Mouse (Mus musculus): ENCODE measurements around the gene Gfod2. TPM values are rescaled to one million over a fixed set of nuclear protein-coding genes. Genes with fewer than 3 reads are reported as not detected.
A peak's percentile ranks its signal among the peaks of the same experiment; 100 is the strongest.

Gfod2 gene
- total and polyA plus RNA-seq, 3 experiments, result 7.0 to 8.3 TPM; not detected in 1

- Histone ChIP-seq H3K9ac (ENCODE audit: control insufficient read depth, low read depth, low read length, poor library complexity, severe bottlenecking) (peak within 1 kb of the TSS; percentile 90), H3K27me3 (ENCODE audit: control insufficient read depth in 1 of 2, insufficient read depth in 2 of 2, low read length in 2 of 2) (no peaks in the 10 kb centered on the region), H3K4me1 (ENCODE audit: control insufficient read depth in 1 of 2, insufficient read depth in 2 of 2, low read length in 2 of 2) (peaks cover 5 to 13% of the 10 kb centered on the region in 2 experiments; a peak in 3 of 4 replicates), H3K9me3 (replicated peaks; ENCODE audit: insufficient read depth, low read length) (no peaks in the 10 kb centered on the region), H3K27ac (ENCODE audit: control insufficient read depth, low read depth, low read length) (peak within 1 kb of the TSS; percentile 11), H3K79me2 (ENCODE audit: control insufficient read depth, insufficient read depth, low read length, poor library complexity) (peaks cover 14% of the 10 kb centered on the region), H3K36me3 (ENCODE audit: control insufficient read depth in 1 of 2, insufficient read depth in 2 of 2, low read length in 2 of 2) (peaks cover 0 to 11% of the 10 kb centered on the region in 2 experiments; a peak in 2 of 4 replicates), H3K4me3 (ENCODE audit: control insufficient read depth in 1 of 2, insufficient read depth in 1 of 2, low read depth in 2 of 2, low read length in 2 of 2) (peak within 1 kb of the TSS; percentile 68 to 93)
- DNase-seq (ENCODE audit: low read depth, low spot score), result peak; percentile 94
- TF ChIP-seq MAZ (IDR thresholded peaks at IDR 0.05; ENCODE audit: low read depth, low read length) (no peak), GABPA (IDR thresholded peaks at IDR 0.05; ENCODE audit: low read depth, low read length) (no peak), HCFC1 (IDR thresholded peaks at IDR 0.05; ENCODE audit: low read depth, low read length) (peak; percentile 99), ELF1 (IDR thresholded peaks at IDR 0.05; ENCODE audit: low read depth, low read length) (peak; percentile 79), RAD21 (IDR thresholded peaks at IDR 0.05; ENCODE audit: low read depth, low read length) (no peak), RCOR1 (IDR thresholded peaks at IDR 0.05; ENCODE audit: low read depth, low read length) (no peak), SIN3A (IDR thresholded peaks at IDR 0.05; ENCODE audit: low read length) (peak; percentile 99), POLR2AphosphoS2 (IDR thresholded peaks at IDR 0.05; ENCODE audit: low read length) (no peak), MAX (IDR thresholded peaks at IDR 0.05; ENCODE audit: low read length) (peak; percentile 46; the same call in 1 of the 2 replicates), MYC (IDR thresholded peaks at IDR 0.05; ENCODE audit: low read depth, low read length) (no peak), NRF1 (IDR thresholded peaks at IDR 0.05; ENCODE audit: insufficient read depth, low read depth, low read length, poor library complexity, severe bottlenecking) (peak; percentile 20; the same call in 1 of the 2 replicates), MYB (IDR thresholded peaks at IDR 0.05; ENCODE audit: low read depth, low read length) (peak; percentile 43; the same call in 1 of the 2 replicates), CHD2 (IDR thresholded peaks at IDR 0.05; ENCODE audit: low read length) (peak; percentile 91), ZNF384 (IDR thresholded peaks at IDR 0.05; ENCODE audit: low read depth, low read length) (no peak), ETS1 (IDR thresholded peaks at IDR 0.05; ENCODE audit: low read depth, low read length) (0 out of 2 replicates have a peak, but pooled peaks have one; percentile 6), USF1 (IDR thresholded peaks at IDR 0.05; ENCODE audit: low read depth, low read length) (peak; percentile 69), JUND (IDR thresholded peaks at IDR 0.05; ENCODE audit: low read depth, low read length) (no peak), TAL1 (IDR thresholded peaks at IDR 0.05; ENCODE audit: low read length) (no peak), POLR2AphosphoS5 (IDR thresholded peaks at IDR 0.05; ENCODE audit: borderline replicate concordance, low read depth, low read length) (no peak), CTCF (IDR thresholded peaks at IDR 0.05 in 2 of 3, conservative IDR thresholded peaks at IDR 0.05 in 1 of 3; ENCODE audit: control insufficient read depth in 1 of 3, insufficient read depth in 1 of 3, low read depth in 2 of 3, low read length in 3 of 3, poor library complexity in 1 of 3, severe bottlenecking in 1 of 3) (no peak), POLR2A (IDR thresholded peaks at IDR 0.05; ENCODE audit: control insufficient read depth in 1 of 2, insufficient read depth in 1 of 2, low read depth in 1 of 2, low read length in 2 of 2, poor library complexity in 1 of 2) (peak; percentile 61 to 62; a peak in 3 of 4 replicates), UBTF (IDR thresholded peaks at IDR 0.05; ENCODE audit: borderline replicate concordance, insufficient read depth, low read depth, low read length) (no peak), ZC3H11A (IDR thresholded peaks at IDR 0.05; ENCODE audit: low read depth, low read length) (no peak), USF2 (IDR thresholded peaks at IDR 0.05; ENCODE audit: borderline replicate concordance in 1 of 2, insufficient read depth in 1 of 2, low read depth in 1 of 2, low read length in 2 of 2) (no peak), MAFK (IDR thresholded peaks at IDR 0.05; ENCODE audit: borderline replicate concordance, low read depth, low read length) (no peak), GATA1 (IDR thresholded peaks at IDR 0.05; ENCODE audit: low read depth, low read length) (no peak), E2F4 (IDR thresholded peaks at IDR 0.05; ENCODE audit: borderline replicate concordance, low read depth, low read length) (peak; percentile 97), ZKSCAN1 (IDR thresholded peaks at IDR 0.05; ENCODE audit: low read depth, low read length) (no peak), ZMIZ1 (IDR thresholded peaks at IDR 0.05; ENCODE audit: low read depth, low read length) (no peak), KAT2A (conservative IDR thresholded peaks at IDR 0.05; ENCODE audit: low read depth, low read length) (peak; percentile 97), NELFE (IDR thresholded peaks at IDR 0.05; ENCODE audit: low read depth, low read length) (no peak; the same call in 1 of the 2 replicates), MXI1 (IDR thresholded peaks at IDR 0.05; ENCODE audit: low read depth, low read length) (peak; percentile 77), MEF2A (IDR thresholded peaks at IDR 0.05; ENCODE audit: extremely low read depth, insufficient replicate concordance, low read depth, low read length, poor library complexity, severe bottlenecking) (no peak), SMC3 (IDR thresholded peaks at IDR 0.05; ENCODE audit: low read depth, low read length) (no peak), TBP (IDR thresholded peaks at IDR 0.05; ENCODE audit: low read depth, low read length) (0 out of 2 replicates have a peak, but pooled peaks have one; percentile 40)
These were observed 50.7 kb downstream of the Gfod2 start, which contains the start of the genes 4933405L10Rik and Enkd1 for GRCm38 (mm10) chr8:105707498-105708403. Gene 4933405L10Rik, plus strand, starts transcription at chr8:105707655. Gene Enkd1, minus strand, starts transcription at chr8:105708210.
